In genomic region chr14:22812824-22813223, GRCm38 (mm10) we compare ENCODE assay signal across 15 mouse cellular contexts.
A peak's percentile ranks its signal among the peaks of the same experiment; 100 is the strongest.
DNase-seq lines count a peak whose midpoint lies in the region; ATAC-seq and TF ChIP-seq lines count a peak whose summit lies in the region.
"Had no signal": no experiment of that assay in that cellular context is flagged by ENCODE, and none has a peak within 500 bp of the region (broad histone marks: within the 10 kb centered on the region; RNA-seq: fewer than 3 reads in every experiment).

No protein-coding gene starts in this region.

- H3K79me3 ChIP-seq in C2C12 (ENCODE audit: low read depth), result no peaks in the 10 kb centered on the region

- H3ac ChIP-seq in C2C12 (ENCODE audit: control insufficient read depth, insufficient read length, low read depth), result no peak overlapping the region

- H3K36me3 ChIP-seq in kidney, embryonic 14.5 days (ENCODE audit: control insufficient read depth, insufficient read depth, low read length), result no peaks in the 10 kb centered on the region
- no peaks in the 10 kb centered on the region for H3K36me3 ChIP-seq in C2C12 (ENCODE audit: control insufficient read depth, insufficient read depth)
- H3K36me3 ChIP-seq: heart, embryonic 13.5 days; hindbrain, embryonic 12.5 days; midbrain, embryonic 13.5 days had no signal

- H3K27me3 ChIP-seq in kidney, embryonic 14.5 days (ENCODE audit: control insufficient read depth, insufficient read depth, low read length), result no peaks in the 10 kb centered on the region
- H3K27me3 ChIP-seq in C2C12 (ENCODE audit: control insufficient read depth, insufficient read depth, insufficient read length), result no peaks in the 10 kb centered on the region
- H3K27me3 ChIP-seq: CH12.LX; heart, embryonic 13.5 days had no signal

- no peaks in the 10 kb centered on the region for H3K79me2 ChIP-seq in C2C12 (ENCODE audit: control insufficient read depth, insufficient read depth)

- no peak for TF ChIP-seq CTCF in C2C12 (IDR thresholded peaks at IDR 0.05; ENCODE audit: control insufficient read depth, insufficient read depth, insufficient read length)
- TF ChIP-seq CTCF in brain, embryonic 14.5 days (IDR thresholded peaks at IDR 0.05; ENCODE audit: borderline replicate concordance, extremely low read depth, insufficient read depth, insufficient read length), result no peak

- WGBS in kidney, embryonic 14.5 days, result 8% methylated on average over 6 of the region's 6 CpGs

- no peak overlapping the region for H3K9ac ChIP-seq in kidney, embryonic 14.5 days (ENCODE audit: low read depth, low read length)
- H3K9ac ChIP-seq: forebrain, postnatal 0 days; heart, embryonic 13.5 days; hindbrain, embryonic 12.5 days; midbrain, embryonic 13.5 days had no signal

- H3K4me1 ChIP-seq in kidney, embryonic 14.5 days (ENCODE audit: control insufficient read depth, insufficient read depth, low read length), result peaks cover 56% of the 10 kb centered on the region

- no peak for DNase-seq in kidney, adult 9 months
- peak; percentile 20 for DNase-seq in brain, embryonic 14.5 days (ENCODE audit: low read depth)
- peak; percentile 39 to 51 for DNase-seq in kidney, postnatal 4 days
- DNase-seq in left cerebral cortex, adult 9 months (ENCODE audit: low spot score in 2 of 2), result no peak
- no peak for DNase-seq in adrenal gland, postnatal 10 days
- DNase-seq in right cerebral cortex, postnatal 14 days, result no peak
- DNase-seq: cerebellum, postnatal 10 days; forebrain, postnatal 0 days; gastrocnemius, postnatal 10 days had no signal

- no peak for ATAC-seq in kidney, embryonic 14.5 days (ENCODE audit: low FRiP score, low TSS enrichment)
- ATAC-seq: forebrain, postnatal 0 days; midbrain, embryonic 13.5 days had no signal

- no peak for TF ChIP-seq POLR2A in brain, embryonic 14.5 days (IDR thresholded peaks at IDR 0.05; ENCODE audit: borderline replicate concordance, extremely low read depth, insufficient read depth, insufficient read length, poor library complexity, severe bottlenecking)

- H3K27ac ChIP-seq in kidney, embryonic 14.5 days (ENCODE audit: low read depth, low read length), result peak overlapping the region; percentile 86
- H3K27ac ChIP-seq: heart, embryonic 13.5 days; hindbrain, embryonic 12.5 days; midbrain, embryonic 13.5 days had no signal

- H3K9me3 ChIP-seq in kidney, embryonic 14.5 days (ENCODE audit: control insufficient read depth, low read length), result no peaks in the 10 kb centered on the region
- H3K9me3 ChIP-seq: heart, embryonic 13.5 days; hindbrain, embryonic 12.5 days; midbrain, embryonic 13.5 days had no signal

- no peak overlapping the region for H3K4me3 ChIP-seq in kidney, embryonic 14.5 days (ENCODE audit: low read length)
- H3K4me3 ChIP-seq in C2C12 (ENCODE audit: insufficient read depth, poor library complexity, severe bottlenecking), result no peak overlapping the region
- H3K4me3 ChIP-seq: heart, embryonic 13.5 days; hindbrain, embryonic 12.5 days; midbrain, embryonic 13.5 days had no signal

- H3K4me2 ChIP-seq in kidney, embryonic 14.5 days (replicated peaks; ENCODE audit: low read depth, low read length), result no peak overlapping the region
- H3K4me2 ChIP-seq: hindbrain, embryonic 12.5 days had no signal

TF ChIP-seq in C2C12, 6 proteins besides CTCF, POLR2A, EP300 and RAD21:
- no peak for TF ChIP-seq CEBPB (IDR thresholded peaks at IDR 0.05; ENCODE audit: low read depth)
- TF ChIP-seq MYOD1 (IDR thresholded peaks at IDR 0.05; ENCODE audit: control insufficient read depth, insufficient read length, low read depth), result peak; percentile 73
TF ChIP-seq in C2C12: peak in this region for 1.

Comparison
In these comparisons a context has a peak if more than half of its experiments do, and no peak if none do; other contexts are left out.
1. DNase-seq: peak in brain, embryonic 14.5 days (single experiment) and kidney, postnatal 4 days (2 of 2); none in kidney, adult 9 months (single experiment), left cerebral cortex, adult 9 months (0 of 2), adrenal gland, postnatal 10 days (single experiment) and right cerebral cortex, postnatal 14 days (single experiment).